Mouse (Mus musculus) myocyte (in vitro differentiated cells): ENCODE results near the gene Ube2l6.

Experiments used
- E2F4 ChIP-seq: IDR thresholded peaks from one replicate; pipeline ENCODE4 v1.6.1; 2011; ENCODE audit warnings: mild to moderate bottlenecking, control low read depth, moderate library complexity; ENCODE audit not compliant: insufficient read depth
- MAX ChIP-seq: IDR thresholded peaks from one replicate; pipeline ENCODE4 v1.6.1; 2011; ENCODE audit warnings: low read depth, mild to moderate bottlenecking, control low read depth
- MYOD1 ChIP-seq, 3 experiments: IDR thresholded peaks; one replicate each; pipeline ENCODE4 v1.6.1; 2011; ENCODE audit warnings: control low read depth in 2 of 3, low read depth in 2 of 3, mild to moderate bottlenecking in 2 of 3, moderate library complexity in 1 of 3; ENCODE audit not compliant: insufficient read length in 2 of 3, control insufficient read depth in 1 of 3
- MYOG ChIP-seq, 3 experiments: IDR thresholded peaks; one replicate each; pipeline ENCODE4 v1.6.1; 2011; ENCODE audit warnings: control low read depth in 2 of 3, low read depth in 2 of 3, mild to moderate bottlenecking in 2 of 3; ENCODE audit not compliant: insufficient read length in 2 of 3, control insufficient read depth in 1 of 3, insufficient read depth in 1 of 3
- POLR2A ChIP-seq: IDR thresholded peaks from one replicate; pipeline ENCODE4 v1.6.1; 2011; ENCODE audit warnings: low read depth, mild to moderate bottlenecking, control low read depth, moderate library complexity; ENCODE audit not compliant: insufficient read length
- POLR2AphosphoS2 ChIP-seq: IDR thresholded peaks from one replicate; pipeline ENCODE4 v1.6.1; 2011; ENCODE audit warnings: low read depth, control low read depth; ENCODE audit not compliant: insufficient read length
- REST ChIP-seq: IDR thresholded peaks from one replicate; pipeline ENCODE4 v1.6.1; 2011; ENCODE audit warnings: mild to moderate bottlenecking, control low read depth, moderate library complexity; ENCODE audit not compliant: insufficient read depth, insufficient read length
- TCF12 ChIP-seq: IDR thresholded peaks from one replicate; pipeline ENCODE4 v1.6.1; 2011; ENCODE audit warnings: mild to moderate bottlenecking, control low read depth; ENCODE audit not compliant: poor library complexity, insufficient read depth, severe bottlenecking
- TCF3 ChIP-seq: IDR thresholded peaks from one replicate; pipeline ENCODE4 v1.6.1; 2011; ENCODE audit warnings: low read depth, control low read depth; ENCODE audit not compliant: insufficient read length

- no peak for TF ChIP-seq MYOD1 (IDR thresholded peaks at IDR 0.05; ENCODE audit: control insufficient read depth in 1 of 3, insufficient read length in 2 of 3, low read depth in 2 of 3)
- no peak for TF ChIP-seq POLR2A
- TF ChIP-seq E2F4, result no peak
- no peak for TF ChIP-seq TCF3
- TF ChIP-seq MAX, result no peak
- TF ChIP-seq MYOG (IDR thresholded peaks at IDR 0.05; ENCODE audit: control insufficient read depth in 1 of 3, insufficient read depth in 1 of 3, insufficient read length in 2 of 3, low read depth in 2 of 3), result no peak
- no peak for TF ChIP-seq TCF12
- TF ChIP-seq REST, result no peak
- no peak for TF ChIP-seq POLR2AphosphoS2
Measured at GRCm38 (mm10) chr2:84761840-84762239, 36.8 kb upstream of the Ube2l6 start.
